Mouse (Mus musculus): ENCODE data around the gene Notum. TPM values are rescaled to one million over a fixed set of nuclear protein-coding genes. Genes with fewer than 3 reads are reported as not detected.

Notum gene
- polyA plus RNA-seq, 1 experiment from 2014 or later: 1.1 TPM

GRCm38 (mm10) chr11:120648001-120648476 lies 12.9 kb downstream of the Notum start, which contains the start of gene Myadml2:
TSS of gene Myadml2 (minus strand) at chr11:120648158.
- peak within 1 kb of the TSS; percentile 18 for H3K4me3 ChIP-seq
- 7% methylated on average over 13 of the region's 13 CpGs for WGBS

GRCm38 (mm10) chr11:120647047-120647830 lies 13.7 kb downstream of the Notum start:
- H3K9ac ChIP-seq (replicated peaks): no peak overlapping the region

More at GRCm38 (mm10) chr11:120648001-120648476, 12.9 kb downstream of the Notum start, which contains the start of gene Myadml2:
- peaks cover 13% of the 10 kb centered on the region for H3K4me1 ChIP-seq
- H3K9ac ChIP-seq (replicated peaks): no peak within 1 kb of the TSS
- peak within 1 kb of the TSS; percentile 27 for H3K4me2 ChIP-seq (replicated peaks)
- no peak within 1 kb of the TSS for H3K27ac ChIP-seq (replicated peaks)
- H3K36me3 ChIP-seq: no peaks in the 10 kb centered on the region
- H3K9me3 ChIP-seq: no peaks in the 10 kb centered on the region
- ATAC-seq (replicated peaks): no peak
- 0 out of 2 replicates have a peak, but pooled peaks cover 8% of the 10 kb centered on the region for H3K27me3 ChIP-seq

DNA sequence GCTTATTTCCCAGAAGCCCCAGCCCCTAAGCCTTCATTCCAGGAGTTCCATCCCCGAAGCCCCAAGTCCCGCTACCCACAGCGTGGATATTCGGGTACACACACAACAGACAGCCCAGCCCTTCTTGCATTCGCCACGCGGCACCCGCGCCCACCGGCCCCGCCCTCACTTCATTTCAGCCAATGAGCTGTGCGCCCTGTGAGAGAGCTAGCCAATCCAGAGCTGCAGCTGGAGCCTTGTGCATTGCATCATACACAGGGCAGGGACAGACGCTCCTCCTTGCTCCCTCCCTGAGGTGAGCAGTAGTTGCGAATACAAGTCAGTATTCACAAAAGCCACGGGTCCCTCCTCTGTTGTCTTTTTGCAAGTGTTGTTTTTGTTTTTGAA lies 17.4 kb downstream of the Notum start, which contains the start of gene Pycr1:
TSS of gene Pycr1 (minus strand) at position 169 of the 387 bp plus-strand sequence.
- no peaks in the 10 kb centered on the region for H3K36me3 ChIP-seq
- H3K9me3 ChIP-seq: no peaks in the 10 kb centered on the region
- WGBS: under 1% methylated on average over 15 of the region's 15 CpGs
- H3K9ac ChIP-seq (replicated peaks): peak within 1 kb of the TSS; percentile 65
- H3K4me1 ChIP-seq: peaks cover 20% of the 10 kb centered on the region
- peak within 1 kb of the TSS; percentile 51 for H3K4me3 ChIP-seq
- peak; percentile 100 for ATAC-seq (replicated peaks)
- H3K4me2 ChIP-seq (replicated peaks): peak within 1 kb of the TSS; percentile 89
- H3K27ac ChIP-seq (replicated peaks): peak within 1 kb of the TSS; percentile 47; the same call in 1 of the 2 replicates
- 0 out of 2 replicates have a peak, but pooled peaks cover 5% of the 10 kb centered on the region for H3K27me3 ChIP-seq

More at GRCm38 (mm10) chr11:120647047-120647830, 13.7 kb downstream of the Notum start:
- peaks cover 20% of the 10 kb centered on the region for H3K4me1 ChIP-seq
- no peaks in the 10 kb centered on the region for H3K36me3 ChIP-seq
- H3K9me3 ChIP-seq: no peaks in the 10 kb centered on the region
- WGBS: 82% methylated on average over 35 of the region's 35 CpGs
- ATAC-seq (replicated peaks): no peak
- no peak overlapping the region for H3K4me2 ChIP-seq (replicated peaks)
- H3K27ac ChIP-seq (replicated peaks): no peak overlapping the region
- no peak overlapping the region for H3K4me3 ChIP-seq
- 0 out of 2 replicates have a peak, but pooled peaks cover 12% of the 10 kb centered on the region for H3K27me3 ChIP-seq

DNA sequence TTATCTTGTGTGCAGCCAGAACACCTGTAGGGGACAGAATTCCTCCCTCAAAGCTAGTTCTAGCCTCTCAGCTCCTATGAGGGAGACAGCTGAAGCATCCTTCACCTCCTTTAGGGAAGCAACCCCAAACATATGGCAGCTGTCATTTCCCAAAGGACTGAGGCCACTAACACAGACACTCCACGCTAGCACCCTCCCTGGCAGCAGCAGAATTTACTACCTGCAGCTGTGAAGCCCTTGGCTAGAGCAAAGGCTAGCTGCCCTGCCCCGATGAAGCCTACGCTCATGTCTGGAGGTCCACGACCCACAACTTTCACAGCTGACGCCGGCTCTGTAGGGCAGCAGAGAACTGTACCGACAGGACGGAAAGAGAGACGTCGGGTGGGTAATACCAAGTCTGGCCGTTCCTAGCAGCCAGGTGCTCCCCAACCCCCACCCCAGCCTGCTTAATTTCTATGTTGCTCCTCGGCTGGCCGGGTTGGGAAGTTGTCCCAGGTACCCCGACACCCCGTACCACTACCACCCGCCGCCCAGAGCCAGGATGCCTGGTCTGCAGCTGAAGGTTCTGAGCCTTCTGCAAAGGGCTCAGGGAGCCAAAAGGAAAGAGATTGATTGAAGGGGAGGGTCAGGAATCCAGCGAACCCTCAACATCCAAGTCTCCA lies 17.9 kb downstream of the Notum start:
- peak; percentile 69 for ATAC-seq (replicated peaks)
- Histone ChIP-seq H3K9me3 (no peaks in the 10 kb centered on the region), H3K36me3 (no peaks in the 10 kb centered on the region), H3K4me2 (replicated peaks) (peak overlapping the region; percentile 89), H3K27me3 (0 out of 2 replicates have a peak, but pooled peaks cover 5% of the 10 kb centered on the region), H3K4me3 (peak overlapping the region; percentile 51), H3K27ac (replicated peaks) (peak overlapping the region; percentile 47; the same call in 1 of the 2 replicates), H3K9ac (replicated peaks) (peak overlapping the region; percentile 65), H3K4me1 (peaks cover 17% of the 10 kb centered on the region)
- 2% methylated on average over 18 of the region's 18 CpGs for WGBS

GRCm38 (mm10) chr11:120641869-120642268 lies 19.1 kb downstream of the Notum start:
- ATAC-seq (replicated peaks): no peak
- H3K4me3 ChIP-seq: no peak overlapping the region
- H3K27me3 ChIP-seq: 0 out of 2 replicates have a peak, but pooled peaks cover 5% of the 10 kb centered on the region
- H3K9ac ChIP-seq (replicated peaks): no peak overlapping the region
- no peaks in the 10 kb centered on the region for H3K36me3 ChIP-seq
- H3K4me2 ChIP-seq (replicated peaks): no peak overlapping the region
- no peak overlapping the region for H3K27ac ChIP-seq (replicated peaks)
- peaks cover 14% of the 10 kb centered on the region for H3K4me1 ChIP-seq
- no peaks in the 10 kb centered on the region for H3K9me3 ChIP-seq
- 94% methylated on average over 8 of the region's 8 CpGs for WGBS

GRCm38 (mm10) chr11:120641255-120641654 lies 19.7 kb downstream of the Notum start:
- 0 out of 2 replicates have a peak, but pooled peaks cover 5% of the 10 kb centered on the region for H3K27me3 ChIP-seq
- WGBS: 64% methylated on average over 9 of the region's 9 CpGs
- H3K36me3 ChIP-seq: no peaks in the 10 kb centered on the region

GRCm38 (mm10) chr11:120634810-120635209 lies 26.2 kb downstream of the Notum start:
- no peak for ATAC-seq (replicated peaks)

More at GRCm38 (mm10) chr11:120641255-120641654, 19.7 kb downstream of the Notum start:
- Histone ChIP-seq H3K9me3 (no peaks in the 10 kb centered on the region), H3K4me2 (replicated peaks) (no peak overlapping the region), H3K27ac (replicated peaks) (no peak overlapping the region), H3K4me1 (peaks cover 14% of the 10 kb centered on the region), H3K4me3 (no peak overlapping the region), H3K9ac (replicated peaks) (no peak overlapping the region)
- ATAC-seq (replicated peaks): no peak

DNA sequence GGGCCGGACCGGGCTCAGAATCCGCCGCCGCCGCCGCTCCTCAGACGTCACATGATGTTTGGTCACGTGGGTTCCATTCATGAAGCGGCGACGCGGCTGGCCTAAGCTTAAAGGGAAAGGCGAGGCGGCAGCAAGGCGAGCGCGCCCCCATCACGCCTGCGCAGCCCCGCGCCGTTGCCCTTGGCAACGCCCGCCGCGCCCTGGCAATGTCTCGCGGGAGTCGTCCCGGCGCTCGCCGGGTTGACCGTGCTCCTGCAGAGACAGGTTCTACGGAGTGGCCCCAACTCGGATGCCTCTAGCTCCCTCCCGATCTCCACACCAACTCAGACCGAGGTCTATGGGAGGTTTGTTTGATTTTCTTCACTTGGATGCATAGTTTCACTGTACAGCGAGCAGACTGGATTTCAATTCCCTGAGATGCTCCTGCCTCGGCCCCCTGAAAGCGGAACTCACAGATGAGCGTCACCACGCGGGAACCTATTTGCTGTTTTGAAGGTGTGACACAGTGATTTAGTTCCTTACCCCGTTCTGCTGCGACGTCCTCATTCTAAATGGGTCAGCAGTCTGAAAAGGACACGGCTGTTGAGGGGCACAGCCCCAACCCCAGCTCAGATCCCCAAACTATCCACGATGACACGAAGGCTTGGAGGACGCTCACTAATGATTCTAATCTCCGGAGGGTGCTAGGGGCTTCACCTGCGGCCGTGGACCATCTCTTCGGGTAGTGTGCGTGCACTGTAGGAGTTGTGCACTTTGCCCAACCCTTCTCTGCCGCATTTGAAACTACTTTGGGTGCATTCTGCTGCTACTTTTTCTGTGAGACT lies 27.2 kb downstream of the Notum start, which contains the start of gene Mafg:
TSS of gene Mafg (minus strand) at position 81 of the 824 bp plus-strand sequence.
- peaks cover 35% of the 10 kb centered on the region for H3K4me1 ChIP-seq
- H3K9ac ChIP-seq (replicated peaks): peak within 1 kb of the TSS; percentile 62
- H3K4me2 ChIP-seq (replicated peaks): peak within 1 kb of the TSS; percentile 90
- ATAC-seq (replicated peaks): peak; percentile 93
- H3K9me3 ChIP-seq: no peaks in the 10 kb centered on the region
- 11% methylated on average over 58 of the region's 58 CpGs for whole genome bisulfite sequencing
- no peaks in the 10 kb centered on the region for H3K27me3 ChIP-seq
- peak within 1 kb of the TSS; percentile 76 for H3K27ac ChIP-seq (replicated peaks)
- peak within 1 kb of the TSS; percentile 58 for H3K4me3 ChIP-seq
- H3K36me3 ChIP-seq: peaks cover 7% of the 10 kb centered on the region

More at GRCm38 (mm10) chr11:120634810-120635209, 26.2 kb downstream of the Notum start:
- Histone ChIP-seq H3K9me3 (no peaks in the 10 kb centered on the region), H3K9ac (replicated peaks) (no peak overlapping the region), H3K4me2 (replicated peaks) (no peak overlapping the region), H3K4me1 (peaks cover 32% of the 10 kb centered on the region), H3K27ac (replicated peaks) (no peak overlapping the region), H3K4me3 (no peak overlapping the region), H3K36me3 (no peaks in the 10 kb centered on the region), H3K27me3 (no peaks in the 10 kb centered on the region)
- WGBS: 81% methylated on average over 5 of the region's 5 CpGs

DNA sequence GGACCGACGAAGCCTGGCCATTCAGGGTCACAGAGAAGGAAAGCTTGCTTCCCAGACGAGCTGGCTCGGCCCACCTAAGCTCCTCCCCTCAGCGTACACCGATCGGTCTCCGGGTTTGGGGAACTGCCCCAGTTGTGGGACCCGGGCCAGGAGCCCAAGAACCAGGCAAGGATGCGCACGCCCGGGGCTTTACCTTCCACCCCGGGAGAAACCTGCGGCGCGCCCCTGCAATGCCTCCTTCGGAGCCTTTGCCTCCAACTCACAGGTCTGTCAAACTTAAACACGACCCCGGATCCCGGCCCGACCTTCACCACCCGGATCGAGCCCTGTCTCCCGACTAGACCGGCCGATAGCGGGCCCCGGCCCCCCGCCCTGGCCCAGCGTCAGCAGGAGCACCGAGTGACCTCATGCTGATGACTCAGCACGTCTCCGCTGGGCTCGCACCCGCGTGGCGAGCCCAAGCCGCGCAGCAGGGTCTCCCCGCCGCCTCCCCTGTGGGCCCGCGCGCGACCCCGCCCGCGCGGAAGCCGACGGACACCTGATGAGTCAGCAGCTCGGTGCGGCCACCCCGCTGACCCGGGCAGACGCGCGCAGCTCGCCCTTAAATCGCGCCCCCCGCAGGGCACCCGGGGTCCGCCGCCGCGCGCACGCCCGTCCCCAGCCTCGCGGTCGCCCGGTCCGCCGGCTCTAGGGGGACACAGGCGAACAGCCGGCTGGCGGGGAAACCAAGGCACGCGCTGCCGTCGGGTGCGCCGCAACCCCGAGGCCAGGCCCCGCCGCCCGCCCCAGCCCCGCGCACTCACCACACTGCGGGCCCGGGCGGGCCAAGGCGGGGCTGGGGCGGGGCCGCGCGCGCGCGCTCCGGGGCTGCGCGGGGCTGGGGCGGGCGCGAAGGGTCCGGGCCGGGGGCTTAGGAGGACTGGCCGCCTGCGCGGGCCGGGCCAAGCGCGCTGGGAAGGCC lies 28.1 kb downstream of the Notum start:
- WGBS: under 1% methylated on average over 106 of the region's 116 CpGs
- ATAC-seq (replicated peaks): peak; percentile 88
- peak overlapping the region; percentile 58 for H3K4me3 ChIP-seq
- peak overlapping the region; percentile 90 for H3K4me2 ChIP-seq (replicated peaks)
- H3K9ac ChIP-seq (replicated peaks): peak overlapping the region; percentile 62
- H3K9me3 ChIP-seq: no peaks in the 10 kb centered on the region
- H3K27ac ChIP-seq (replicated peaks): peak overlapping the region; percentile 76
- H3K4me1 ChIP-seq: peaks cover 35% of the 10 kb centered on the region
- peaks cover 10% of the 10 kb centered on the region for H3K36me3 ChIP-seq
- H3K27me3 ChIP-seq: no peaks in the 10 kb centered on the region

DNA sequence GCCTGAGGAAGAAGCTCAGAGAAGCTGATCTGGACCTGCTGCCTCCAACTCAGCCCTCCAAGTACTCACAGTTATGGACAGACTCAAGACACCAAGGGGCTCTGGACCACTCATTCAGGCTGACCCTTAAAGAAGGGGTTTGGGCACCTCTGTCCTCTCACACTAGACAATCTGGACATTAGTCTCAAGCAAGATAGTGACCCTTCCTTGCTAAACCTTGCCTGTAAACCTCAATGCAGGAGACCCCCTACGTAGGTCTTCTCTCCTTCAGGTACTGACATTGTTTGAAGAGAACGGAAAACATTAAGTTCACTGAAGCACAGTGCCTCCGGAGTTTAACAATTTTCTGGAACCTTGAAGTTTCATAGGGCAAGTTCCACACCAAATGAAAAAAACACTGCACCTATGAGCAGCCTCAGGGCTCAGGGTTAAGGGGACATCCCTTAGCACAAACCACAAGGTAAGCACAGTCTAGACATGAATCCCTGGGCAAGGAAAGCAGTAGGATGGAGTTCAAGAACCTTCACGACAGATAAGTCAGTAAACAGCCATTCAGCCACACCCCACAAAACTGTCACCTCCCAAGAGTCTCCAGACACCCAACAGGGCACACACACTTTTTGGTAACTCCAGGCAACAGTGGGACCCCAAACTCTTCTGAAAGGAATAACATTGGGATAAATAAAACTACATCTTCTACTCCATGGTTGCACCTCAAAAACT lies 29.1 kb downstream of the Notum start:
- Histone ChIP-seq H3K4me3 (peak overlapping the region; percentile 58), H3K4me2 (replicated peaks) (peak overlapping the region; percentile 90), H3K36me3 (peaks cover 17% of the 10 kb centered on the region), H3K27ac (replicated peaks) (no peak overlapping the region), H3K27me3 (no peaks in the 10 kb centered on the region), H3K4me1 (peaks cover 35% of the 10 kb centered on the region), H3K9me3 (no peaks in the 10 kb centered on the region), H3K9ac (replicated peaks) (peak overlapping the region; percentile 62)
- ATAC-seq (replicated peaks): no peak
- 67% methylated on average over 4 of the region's 4 CpGs for WGBS

Measured in forebrain, embryonic 15.5 days (tissue).